Mouse (Mus musculus): Measurements from ENCODE around the gene Begain. TPM values are rescaled to one million over a fixed set of nuclear protein-coding genes. Genes with fewer than 3 reads are reported as not detected.

The Begain gene
- polyA plus RNA-seq, 1 experiment from 2014 or later, result 8.0 TPM

GRCm38 (mm10) chr12:108994436-108995031, 73.5 kb downstream of the Begain start:
- Histone ChIP-seq H3K36me3 (no peaks in the 10 kb centered on the region), H3K4me1 (peaks cover 4% of the 10 kb centered on the region; the same call in 1 of the 2 replicates), H3K4me3 (peak overlapping the region; percentile 22; the same call in 1 of the 2 replicates), H3K4me2 (replicated peaks) (peak overlapping the region; percentile 60), H3K9me3 (no peaks in the 10 kb centered on the region), H3K27me3 (peaks cover 3% of the 10 kb centered on the region; the same call in 1 of the 2 replicates), H3K9ac (no peak overlapping the region), H3K27ac (no peak overlapping the region)
- ATAC-seq (ENCODE audit: low FRiP score, low read depth), result peak; percentile 80
- 4% methylated on average over 19 of the region's 19 CpGs for WGBS

- no peak for ATAC-seq (ENCODE audit: low FRiP score, low read depth)
- Histone ChIP-seq H3K27me3 (peaks cover 3% of the 10 kb centered on the region; the same call in 1 of the 2 replicates), H3K9ac (no peak overlapping the region), H3K36me3 (no peaks in the 10 kb centered on the region), H3K9me3 (no peaks in the 10 kb centered on the region), H3K4me1 (peaks cover 4% of the 10 kb centered on the region; the same call in 1 of the 2 replicates), H3K27ac (no peak overlapping the region), H3K4me2 (replicated peaks) (no peak overlapping the region), H3K4me3 (no peak overlapping the region)
- 60% methylated on average over 2 of the region's 2 CpGs for WGBS
Observed at GRCm38 (mm10) chr12:108993046-108993445, 75.0 kb downstream of the Begain start.

- no peak overlapping the region for H3K9ac ChIP-seq
- H3K4me3 ChIP-seq, result no peak overlapping the region
- no peak overlapping the region for H3K27ac ChIP-seq
- WGBS, result 46% methylated on average over 9 of the region's 9 CpGs
- H3K27me3 ChIP-seq, result 0 out of 2 replicates have a peak, but pooled peaks cover 3% of the 10 kb centered on the region
- peaks cover 4% of the 10 kb centered on the region; the same call in 1 of the 2 replicates for H3K4me1 ChIP-seq
- H3K9me3 ChIP-seq, result no peaks in the 10 kb centered on the region
- H3K36me3 ChIP-seq, result no peaks in the 10 kb centered on the region
- no peak overlapping the region for H3K4me2 ChIP-seq (replicated peaks)
- ATAC-seq (ENCODE audit: low FRiP score, low read depth), result no peak
Observed at GRCm38 (mm10) chr12:108990425-108990824, 77.6 kb downstream of the Begain start.

- Histone ChIP-seq H3K9ac (no peak overlapping the region), H3K36me3 (no peaks in the 10 kb centered on the region), H3K4me3 (no peak overlapping the region), H3K4me2 (replicated peaks) (no peak overlapping the region), H3K9me3 (no peaks in the 10 kb centered on the region), H3K27me3 (no peaks in the 10 kb centered on the region), H3K27ac (no peak overlapping the region), H3K4me1 (peaks cover 9% of the 10 kb centered on the region; the same call in 1 of the 2 replicates)
- ATAC-seq (ENCODE audit: low FRiP score, low read depth), result peak; percentile 57; the same call in 1 of the 2 replicates
- 47% methylated on average over 9 of the region's 9 CpGs for WGBS
Observed at GRCm38 (mm10) chr12:108987448-108987847, 80.6 kb downstream of the Begain start.

GRCm38 (mm10) chr12:108985025-108985424, 83.0 kb downstream of the Begain start:
- no peak overlapping the region for H3K27ac ChIP-seq
- no peak for ATAC-seq (ENCODE audit: low FRiP score, low read depth)
- H3K4me2 ChIP-seq (replicated peaks), result no peak overlapping the region
- no peaks in the 10 kb centered on the region for H3K9me3 ChIP-seq
- H3K9ac ChIP-seq, result 0 out of 2 replicates have a peak overlapping the region, but pooled peaks have one; percentile 8
- no peaks in the 10 kb centered on the region for H3K27me3 ChIP-seq
- H3K4me1 ChIP-seq, result peaks cover 9% of the 10 kb centered on the region; the same call in 1 of the 2 replicates
- no peaks in the 10 kb centered on the region for H3K36me3 ChIP-seq
- WGBS, result 62% methylated on average over 6 of the region's 6 CpGs
- no peak overlapping the region for H3K4me3 ChIP-seq

- H3K27me3 ChIP-seq, result no peaks in the 10 kb centered on the region
- no peaks in the 10 kb centered on the region for H3K36me3 ChIP-seq
- H3K4me1 ChIP-seq, result peaks cover 9% of the 10 kb centered on the region; the same call in 1 of the 2 replicates
- no peak overlapping the region for H3K4me3 ChIP-seq
- H3K4me2 ChIP-seq (replicated peaks), result no peak overlapping the region
- H3K9me3 ChIP-seq, result no peaks in the 10 kb centered on the region
- 65% methylated on average over 8 of the region's 8 CpGs for WGBS
- no peak overlapping the region for H3K9ac ChIP-seq
- ATAC-seq (ENCODE audit: low FRiP score, low read depth), result no peak
- no peak overlapping the region for H3K27ac ChIP-seq
Observed at GRCm38 (mm10) chr12:108984471-108984870, 83.5 kb downstream of the Begain start.

- ATAC-seq (ENCODE audit: low FRiP score, low read depth), result no peak
- 78% methylated on average over 6 of the region's 6 CpGs for WGBS
- Histone ChIP-seq H3K27me3 (no peaks in the 10 kb centered on the region), H3K9ac (no peak overlapping the region), H3K36me3 (no peaks in the 10 kb centered on the region), H3K4me3 (no peak overlapping the region), H3K9me3 (no peaks in the 10 kb centered on the region), H3K27ac (no peak overlapping the region), H3K4me1 (peaks cover 9% of the 10 kb centered on the region; the same call in 1 of the 2 replicates), H3K4me2 (replicated peaks) (no peak overlapping the region)
Observed at GRCm38 (mm10) chr12:108983496-108983895, 84.5 kb downstream of the Begain start.

- 57% methylated on average over 6 of the region's 6 CpGs for WGBS
- H3K27ac ChIP-seq, result no peak overlapping the region
- H3K4me3 ChIP-seq, result no peak overlapping the region
- peaks cover 9% of the 10 kb centered on the region; the same call in 1 of the 2 replicates for H3K4me1 ChIP-seq
- no peaks in the 10 kb centered on the region for H3K9me3 ChIP-seq
- H3K27me3 ChIP-seq, result no peaks in the 10 kb centered on the region
- H3K9ac ChIP-seq, result no peak overlapping the region
- ATAC-seq (ENCODE audit: low FRiP score, low read depth), result no peak
- no peaks in the 10 kb centered on the region for H3K36me3 ChIP-seq
- no peak overlapping the region for H3K4me2 ChIP-seq (replicated peaks)
Observed at GRCm38 (mm10) chr12:108982684-108982960, 85.4 kb downstream of the Begain start.

Other genes with a start within 250 kb of the Begain start
- gene Slc25a29, start 232.3 kb downstream of the Begain start, polyA plus RNA-seq (2015; fragmentation: Nextera tagmentation; extraction: Ambion mirVana), result 14.8 and 16.2 TPM in 2 replicates
- 13.6 and 15.9 TPM in 2 replicates for gene Slc25a47, start 232.2 kb downstream of the Begain start, polyA plus RNA-seq (2015; fragmentation: Nextera tagmentation; extraction: Ambion mirVana)
- gene Wdr25, start 174.6 kb downstream of the Begain start, polyA plus RNA-seq (2015; fragmentation: Nextera tagmentation; extraction: Ambion mirVana), result 9.3 and 10.0 TPM in 2 replicates
- 78.8 and 81.2 TPM in 2 replicates for gene Wars, start 174.0 kb downstream of the Begain start, polyA plus RNA-seq (2015; fragmentation: Nextera tagmentation; extraction: Ambion mirVana)

All from limb, embryonic 13.5 days (tissue).